Mouse (Mus musculus) G1E (cell line): ENCODE results near the gene Ccdc158.

Experiments
- CTCF ChIP-seq: IDR thresholded peaks from 2 replicates; pipeline ENCODE4 v1.5.1; 2012; ENCODE audit warnings: low read depth, low read length, inconsistent platforms, mixed read lengths
- GATA1 ChIP-seq: IDR thresholded peaks from 2 replicates; pipeline ENCODE4 v1.6.1; 2012; ENCODE audit warnings: borderline replicate concordance, low read length, inconsistent platforms, mixed read lengths
- GATA2 ChIP-seq: IDR thresholded peaks from 2 replicates; pipeline ENCODE4 v1.6.1; 2012; ENCODE audit warnings: low read depth, low read length, inconsistent platforms, borderline replicate concordance
- POLR2AphosphoS5 ChIP-seq: IDR thresholded peaks from 2 replicates; pipeline ENCODE4 v1.6.1; 2012; ENCODE audit warnings: low read depth, low read length, inconsistent platforms; ENCODE audit not compliant: insufficient replicate concordance
- TAL1 ChIP-seq: conservative IDR thresholded peaks from 2 replicates; pipeline ENCODE4 v1.6.1; 2012; ENCODE audit warnings: low read depth, low read length, inconsistent platforms, mixed read lengths

DNA sequence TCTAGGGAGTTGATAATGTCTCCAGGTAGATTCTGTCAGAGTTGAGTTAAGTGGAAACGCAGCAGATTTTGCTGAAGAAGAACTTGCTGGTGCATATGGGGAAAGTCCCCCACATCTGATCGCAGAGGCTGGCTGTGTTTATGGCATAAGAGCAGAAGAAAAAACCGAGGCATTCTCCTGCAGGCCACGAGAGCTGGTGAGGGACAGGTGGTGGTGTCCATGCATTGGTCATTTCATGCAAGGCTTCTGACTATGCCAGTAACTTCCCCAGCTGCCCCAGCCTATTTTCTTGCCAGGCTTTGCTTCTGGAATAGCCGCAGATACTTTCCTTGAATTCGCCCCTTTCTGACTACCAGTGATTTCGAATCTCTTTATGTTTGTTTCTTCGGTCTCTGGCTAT, 78.2 kb downstream of the Ccdc158 start:
- no peak for TF ChIP-seq CTCF
- TF ChIP-seq POLR2AphosphoS5, result no peak
- no peak for TF ChIP-seq TAL1
- TF ChIP-seq GATA1, result no peak
- TF ChIP-seq GATA2, result no peak
